Mouse (Mus musculus): Measurements from ENCODE around the gene Gsdma3. TPM values are rescaled to one million over a fixed set of nuclear protein-coding genes. Genes with fewer than 3 reads are reported as not detected.
"Not testable (repeated sequence)": the region's sequence is repeated elsewhere in the genome, so short reads cannot be mapped to it uniquely, and the experiment has no call there.

The Gsdma3 gene
- polyA plus RNA-seq, 1 experiment = not detected

GRCm38 (mm10) chr11:98606763-98607162 lies 19.4 kb upstream of the Gsdma3 start:
- TF ChIP-seq E2F4 (IDR thresholded peaks at IDR 0.05; ENCODE audit: insufficient read depth) (no peak), MYOD1 (IDR thresholded peaks at IDR 0.05; ENCODE audit: control insufficient read depth in 1 of 3, insufficient read length in 2 of 3, low read depth in 2 of 3) (no peak), MAX (IDR thresholded peaks at IDR 0.05; ENCODE audit: low read depth) (no peak), TCF3 (IDR thresholded peaks at IDR 0.05; ENCODE audit: insufficient read length, low read depth) (no peak), REST (IDR thresholded peaks at IDR 0.05; ENCODE audit: insufficient read depth, insufficient read length) (no peak), POLR2A (IDR thresholded peaks at IDR 0.05; ENCODE audit: insufficient read length, low read depth) (no peak), TCF12 (IDR thresholded peaks at IDR 0.05; ENCODE audit: insufficient read depth, poor library complexity, severe bottlenecking) (no peak), SRF (IDR thresholded peaks at IDR 0.05; ENCODE audit: control insufficient read depth, insufficient read length, low read depth) (no peak)
- H3K79me2 ChIP-seq (ENCODE audit: control insufficient read depth, insufficient read depth) = no peaks in the 10 kb centered on the region
- H3K4me2 ChIP-seq (ENCODE audit: low read depth) = no peak overlapping the region
- no peak overlapping the region for H3ac ChIP-seq (ENCODE audit: control insufficient read depth, insufficient read length)
- H3K36me3 ChIP-seq (ENCODE audit: control insufficient read depth, insufficient read depth) = no peaks in the 10 kb centered on the region
- peaks cover 56% of the 10 kb centered on the region for H3K27me3 ChIP-seq (ENCODE audit: control insufficient read depth, insufficient read depth, insufficient read length)
- H3K4me3 ChIP-seq = no peak overlapping the region

DNA sequence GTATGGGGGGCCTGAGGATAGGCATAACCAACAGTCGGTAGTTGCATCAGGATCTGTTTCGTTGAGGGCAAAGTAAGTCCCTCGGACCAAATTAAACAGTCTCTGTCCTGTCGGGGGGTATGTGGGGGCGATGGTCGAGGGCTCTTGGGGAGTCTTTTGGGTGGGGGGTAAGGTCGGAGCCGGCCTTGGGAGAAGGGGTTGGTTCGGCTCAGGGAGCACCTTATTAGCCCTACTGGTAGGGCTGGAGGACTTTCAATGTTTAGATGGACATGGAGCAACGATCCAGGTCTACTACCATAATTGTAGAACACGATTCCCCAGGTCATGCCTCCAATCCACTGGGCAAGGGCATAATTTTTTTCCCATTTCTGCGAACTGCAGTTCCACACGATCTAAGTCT lies 5.4 kb upstream of the Gsdma3 start:
- H3K4me2 ChIP-seq (ENCODE audit: low read depth) = no peak overlapping the region
- H3ac ChIP-seq (ENCODE audit: control insufficient read depth, insufficient read length) = no peak overlapping the region
- no peaks in the 10 kb centered on the region for H3K79me2 ChIP-seq (ENCODE audit: control insufficient read depth, insufficient read depth)
- peaks cover 13% of the 10 kb centered on the region for H3K27me3 ChIP-seq (ENCODE audit: control insufficient read depth, insufficient read depth, insufficient read length)
- H3K36me3 ChIP-seq (ENCODE audit: control insufficient read depth, insufficient read depth) = no peaks in the 10 kb centered on the region
- TF ChIP-seq TCF12 (IDR thresholded peaks at IDR 0.05; ENCODE audit: insufficient read depth, poor library complexity, severe bottlenecking) = no peak
- no peak for TF ChIP-seq E2F4 (IDR thresholded peaks at IDR 0.05; ENCODE audit: insufficient read depth)
- TF ChIP-seq POLR2A (IDR thresholded peaks at IDR 0.05; ENCODE audit: insufficient read length, low read depth) = no peak
- TF ChIP-seq TCF3 (IDR thresholded peaks at IDR 0.05; ENCODE audit: insufficient read length, low read depth) = no peak
- TF ChIP-seq MYOD1 (IDR thresholded peaks at IDR 0.05; ENCODE audit: control insufficient read depth in 1 of 3, insufficient read length in 2 of 3, low read depth in 2 of 3) = no peak
- no peak for TF ChIP-seq POLR2AphosphoS2 (IDR thresholded peaks at IDR 0.05; ENCODE audit: insufficient read length, low read depth)
- TF ChIP-seq MAX (IDR thresholded peaks at IDR 0.05; ENCODE audit: low read depth) = no peak
- no peak for TF ChIP-seq MYOG (IDR thresholded peaks at IDR 0.05; ENCODE audit: control insufficient read depth in 1 of 3, insufficient read depth in 1 of 3, insufficient read length in 2 of 3, low read depth in 2 of 3)
- TF ChIP-seq CEBPB (IDR thresholded peaks at IDR 0.05; ENCODE audit: insufficient read depth, poor library complexity, severe bottlenecking) = no peak
- no peak for TF ChIP-seq USF1 (IDR thresholded peaks at IDR 0.05; ENCODE audit: low read depth)
- TF ChIP-seq SRF (IDR thresholded peaks at IDR 0.05; ENCODE audit: control insufficient read depth, insufficient read length, low read depth) = no peak
- TF ChIP-seq REST (IDR thresholded peaks at IDR 0.05; ENCODE audit: insufficient read depth, insufficient read length) = no peak
- H3K4me3 ChIP-seq = no peak overlapping the region

GRCm38 (mm10) chr11:98623981-98624380 lies 2.2 kb upstream of the Gsdma3 start:
- H3ac ChIP-seq (ENCODE audit: control insufficient read depth, insufficient read length); H3K4me3 ChIP-seq; H3K79me2 ChIP-seq (ENCODE audit: control insufficient read depth, insufficient read depth); H3K4me2 ChIP-seq (ENCODE audit: low read depth); H3K36me3 ChIP-seq (ENCODE audit: control insufficient read depth, insufficient read depth): not testable (repeated sequence)
- peaks cover 31% of the 10 kb centered on the region for H3K27me3 ChIP-seq (ENCODE audit: control insufficient read depth, insufficient read depth, insufficient read length)

GRCm38 (mm10) chr11:98624381-98624780 lies 1.8 kb upstream of the Gsdma3 start:
- H3K4me3 ChIP-seq; H3K36me3 ChIP-seq (ENCODE audit: control insufficient read depth, insufficient read depth); H3K79me2 ChIP-seq (ENCODE audit: control insufficient read depth, insufficient read depth); H3ac ChIP-seq (ENCODE audit: control insufficient read depth, insufficient read length); H3K4me2 ChIP-seq (ENCODE audit: low read depth): not testable (repeated sequence)
- H3K27me3 ChIP-seq (ENCODE audit: control insufficient read depth, insufficient read depth, insufficient read length) = peaks cover 35% of the 10 kb centered on the region

GRCm38 (mm10) chr11:98628706-98629105 lies 2.5 kb downstream of the Gsdma3 start:
- peaks cover 54% of the 10 kb centered on the region for H3K27me3 ChIP-seq (ENCODE audit: control insufficient read depth, insufficient read depth, insufficient read length)

More at GRCm38 (mm10) chr11:98628706-98629105, 2.5 kb downstream of the Gsdma3 start:
- Histone ChIP-seq H3K36me3 (ENCODE audit: control insufficient read depth, insufficient read depth) (no peaks in the 10 kb centered on the region), H3K4me3 (no peak overlapping the region), H3K4me2 (ENCODE audit: low read depth) (no peak overlapping the region), H3ac (ENCODE audit: control insufficient read depth, insufficient read length) (no peak overlapping the region), H3K79me2 (ENCODE audit: control insufficient read depth, insufficient read depth) (no peaks in the 10 kb centered on the region)
- TF ChIP-seq TCF12 (IDR thresholded peaks at IDR 0.05; ENCODE audit: insufficient read depth, poor library complexity, severe bottlenecking) = no peak
- TF ChIP-seq TCF3 (IDR thresholded peaks at IDR 0.05; ENCODE audit: insufficient read length, low read depth) = no peak
- TF ChIP-seq MYOD1 (IDR thresholded peaks at IDR 0.05; ENCODE audit: control insufficient read depth in 1 of 3, insufficient read length in 2 of 3, low read depth in 2 of 3) = no peak
- no peak for TF ChIP-seq REST (IDR thresholded peaks at IDR 0.05; ENCODE audit: insufficient read depth, insufficient read length)
- no peak for TF ChIP-seq USF1 (IDR thresholded peaks at IDR 0.05; ENCODE audit: low read depth)
- TF ChIP-seq POLR2A (IDR thresholded peaks at IDR 0.05; ENCODE audit: insufficient read length, low read depth) = no peak
- TF ChIP-seq E2F4 (IDR thresholded peaks at IDR 0.05; ENCODE audit: insufficient read depth) = no peak
- TF ChIP-seq CEBPB (IDR thresholded peaks at IDR 0.05; ENCODE audit: insufficient read depth, poor library complexity, severe bottlenecking) = no peak
- TF ChIP-seq MAX (IDR thresholded peaks at IDR 0.05; ENCODE audit: low read depth) = no peak
- TF ChIP-seq SRF (IDR thresholded peaks at IDR 0.05; ENCODE audit: control insufficient read depth, insufficient read length, low read depth) = no peak
- TF ChIP-seq MYOG (IDR thresholded peaks at IDR 0.05; ENCODE audit: control insufficient read depth in 1 of 3, insufficient read depth in 1 of 3, insufficient read length in 2 of 3, low read depth in 2 of 3) = no peak
- no peak for TF ChIP-seq POLR2AphosphoS2 (IDR thresholded peaks at IDR 0.05; ENCODE audit: insufficient read length, low read depth)

All from myocyte (in vitro differentiated cells).